ENCODE assay signal across 28 mouse cellular contexts in genomic region chr17:50412446-50412845, GRCm38 (mm10).
"Had no signal": no experiment of that assay in that cellular context is flagged by ENCODE, and none has a peak within 500 bp of the region (broad histone marks: within the 10 kb centered on the region; RNA-seq: fewer than 3 reads in every experiment).

No protein-coding gene starts in this region.

- H3K4me3 ChIP-seq: gastrocnemius, adult 2 months; heart, adult 2 months; heart, embryonic 12.5 days; hindbrain, embryonic 10.5 days; hindbrain, embryonic 12.5 days; intestine, embryonic 15.5 days; layer of hippocampus, adult 2 months; left cerebral cortex, adult 2 months; limb, embryonic 10.5 days; limb, embryonic 12.5 days; liver, embryonic 13.5 days; liver, embryonic 15.5 days had no signal

- H3K4me1 ChIP-seq: heart, embryonic 12.5 days; intestine, embryonic 15.5 days; liver, embryonic 13.5 days; liver, embryonic 15.5 days had no signal

- ATAC-seq: hindbrain, embryonic 16.5 days; inflammation-experienced regulatory T-cells, adult 6 months; intestine, embryonic 15.5 days; intestine, postnatal 0 days; liver, postnatal 0 days had no signal

- H3K36me3 ChIP-seq: heart, embryonic 12.5 days; hindbrain, embryonic 10.5 days; hindbrain, embryonic 12.5 days; intestine, embryonic 15.5 days; limb, embryonic 10.5 days; limb, embryonic 12.5 days; liver, embryonic 13.5 days; liver, embryonic 15.5 days had no signal

- H3K4me2 ChIP-seq: heart, embryonic 12.5 days; hindbrain, embryonic 12.5 days; hindbrain, embryonic 14.5 days; intestine, embryonic 15.5 days; limb, embryonic 12.5 days; liver, embryonic 11.5 days; liver, embryonic 13.5 days; liver, embryonic 15.5 days had no signal

- DNase-seq: gastrocnemius, adult 2 months; gastrocnemius, postnatal 10 days; gastrocnemius, postnatal 25 days; heart, adult 2 months; heart, postnatal 10 days; heart, postnatal 4 days; kidney, adult 18-20 months; kidney, adult 8-10 months; kidney, postnatal 10 days; kidney, postnatal 25 days; kidney, postnatal 4 days; liver; liver, embryonic 13.5 days; liver, postnatal 0 days had no signal

- H3K27me3 ChIP-seq: hindbrain, embryonic 12.5 days; intestine, embryonic 15.5 days; liver, embryonic 13.5 days; liver, embryonic 15.5 days had no signal

- H3K27ac ChIP-seq: gastrocnemius, adult 2 months; heart, adult 2 months; hindbrain, embryonic 10.5 days; hindbrain, embryonic 12.5 days; hindbrain, embryonic 14.5 days; intestine, embryonic 15.5 days; layer of hippocampus, adult 2 months; left cerebral cortex, adult 2 months; limb, embryonic 10.5 days; limb, embryonic 12.5 days; liver, embryonic 13.5 days; liver, embryonic 15.5 days had no signal

- H3K9me3 ChIP-seq: hindbrain, embryonic 10.5 days; hindbrain, embryonic 12.5 days; intestine, embryonic 15.5 days; limb, embryonic 10.5 days; limb, embryonic 12.5 days; liver, embryonic 13.5 days; liver, embryonic 15.5 days had no signal

- H3K9ac ChIP-seq: heart, embryonic 12.5 days; hindbrain, embryonic 12.5 days; hindbrain, embryonic 14.5 days; intestine, embryonic 15.5 days; limb, embryonic 12.5 days; liver, embryonic 13.5 days; liver, embryonic 15.5 days; liver, postnatal 0 days had no signal
